Mouse (Mus musculus): ENCODE data around the gene Sspo.

Gene Sspo

DNA sequence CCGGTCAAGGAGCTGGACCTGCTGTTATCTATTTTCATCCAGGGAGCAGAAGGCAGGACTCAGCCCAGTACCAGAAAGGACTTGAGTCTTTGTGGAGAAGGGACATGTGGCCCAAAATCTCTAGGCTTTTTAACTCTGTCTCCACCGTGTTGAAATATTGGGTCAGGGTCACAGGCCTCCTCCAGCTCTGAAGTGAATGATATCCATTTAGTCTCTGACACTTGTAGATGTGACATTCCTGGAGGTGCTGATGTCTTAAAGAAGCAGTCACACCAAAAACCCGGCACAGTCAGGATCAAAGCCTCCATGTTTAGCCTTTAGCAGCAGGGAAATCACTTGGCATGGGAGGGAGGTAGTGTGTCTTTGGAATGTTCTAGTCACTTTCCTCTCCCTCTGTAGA, 92.7 kb downstream of the Sspo start:
- DNase-seq (ENCODE audit: low spot score in 2 of 2), result no peak

DNA sequence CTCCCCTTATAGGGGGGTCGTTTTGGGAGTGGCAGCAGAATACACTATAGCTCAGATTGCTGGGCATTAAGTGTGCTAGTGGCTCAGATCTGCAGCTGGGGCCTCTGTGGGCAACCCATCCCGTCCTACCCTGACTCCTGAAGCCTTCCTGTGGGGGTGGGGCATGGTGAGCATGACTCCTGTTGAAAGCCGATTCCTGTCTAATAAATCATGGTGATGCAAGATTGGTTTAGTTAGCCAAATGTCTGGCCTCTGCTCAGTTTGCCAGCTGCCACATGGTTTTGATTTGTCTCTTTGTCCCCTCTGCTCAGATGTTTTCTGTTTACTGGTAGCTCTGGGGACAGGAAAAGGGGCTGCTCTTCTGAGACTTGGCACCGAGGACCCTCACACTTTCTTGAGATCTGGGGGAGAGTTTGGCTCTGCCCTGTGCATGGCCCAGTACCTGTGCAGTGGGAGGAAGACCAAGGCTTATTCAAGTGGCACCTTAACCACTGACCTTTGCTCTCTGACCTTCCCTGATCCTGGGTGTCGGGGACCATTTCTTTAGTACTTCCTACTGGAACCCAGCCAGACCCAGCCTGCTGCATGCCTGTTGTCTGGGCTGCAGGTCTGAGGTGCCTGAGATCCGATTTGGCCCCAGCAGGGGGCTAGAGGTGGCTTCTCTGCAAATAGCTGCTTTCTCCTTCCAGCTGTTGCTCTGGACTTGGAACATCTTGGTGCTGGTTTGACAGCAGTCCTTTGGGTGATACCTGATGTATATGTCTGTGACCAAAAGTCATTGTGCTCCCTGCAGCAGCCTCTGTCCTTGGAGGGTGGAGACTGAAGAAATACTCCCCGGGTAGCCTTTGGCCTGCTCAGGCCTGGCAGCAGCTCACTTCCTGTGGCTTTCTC, 93.8 kb downstream of the Sspo start:
- DNase-seq (ENCODE audit: low spot score in 2 of 2), result no peak

DNA sequence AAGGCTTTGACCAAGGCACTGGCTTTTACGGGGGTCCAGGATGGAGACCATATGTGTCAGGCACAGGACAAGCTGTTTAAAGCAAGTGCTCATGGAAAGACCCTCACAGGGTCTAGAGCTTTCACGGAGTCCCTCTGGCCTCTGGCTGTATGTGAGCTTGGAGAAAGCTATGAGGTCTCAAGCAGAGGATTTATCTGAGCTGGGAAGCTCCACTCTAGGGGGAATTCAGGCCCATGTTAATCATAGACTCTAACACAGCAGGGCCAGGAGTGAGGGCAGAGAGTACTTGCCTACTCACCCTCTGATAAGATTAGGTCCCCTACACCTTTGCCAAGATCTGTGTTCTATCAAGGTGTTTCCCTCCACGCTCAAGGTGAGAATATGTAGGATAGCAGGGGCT, 94.6 kb downstream of the Sspo start:
- DNase-seq (ENCODE audit: low spot score in 2 of 2), result no peak

DNA sequence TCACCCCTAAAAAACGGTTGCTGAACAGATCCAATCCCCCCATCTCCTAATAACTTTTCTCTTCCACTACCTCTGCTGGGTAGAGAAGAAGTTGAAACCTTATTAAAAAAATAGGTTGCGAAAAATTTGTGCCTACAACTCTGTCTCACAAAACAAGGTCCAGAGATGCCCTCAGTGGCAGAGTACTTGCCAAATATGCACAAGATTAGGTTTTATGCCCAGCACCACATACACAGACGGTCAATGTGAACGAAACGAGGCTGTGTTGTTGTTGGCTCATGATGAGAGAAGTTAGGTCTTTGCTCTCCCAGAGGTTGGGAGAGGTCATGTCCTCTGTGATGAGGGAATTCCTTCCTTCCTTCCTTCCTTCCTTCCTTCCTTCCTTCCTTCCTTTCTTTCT, 97.2 kb downstream of the Sspo start:
- no peak for DNase-seq (ENCODE audit: low spot score in 2 of 2)

DNA sequence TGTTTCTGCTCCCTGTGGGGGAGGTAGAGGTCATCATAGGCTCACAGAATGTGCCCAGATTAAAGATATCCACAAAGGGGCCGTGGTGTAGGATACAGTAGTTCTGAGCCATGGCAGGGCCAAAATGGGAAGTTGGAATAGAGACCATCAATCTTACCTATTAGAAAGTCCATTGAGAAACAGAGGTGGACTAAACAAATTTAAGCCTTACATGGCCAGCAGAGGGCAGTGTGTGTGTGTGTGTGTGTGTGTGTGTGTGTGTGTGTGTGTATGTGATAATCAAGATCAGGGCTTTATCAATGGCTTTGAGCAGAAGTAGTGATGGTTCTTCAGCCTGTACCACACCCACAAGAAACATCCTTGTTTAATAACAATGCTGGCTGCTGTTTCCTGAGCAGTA, 98.2 kb downstream of the Sspo start:
- DNase-seq (ENCODE audit: low spot score in 2 of 2), result no peak

DNA sequence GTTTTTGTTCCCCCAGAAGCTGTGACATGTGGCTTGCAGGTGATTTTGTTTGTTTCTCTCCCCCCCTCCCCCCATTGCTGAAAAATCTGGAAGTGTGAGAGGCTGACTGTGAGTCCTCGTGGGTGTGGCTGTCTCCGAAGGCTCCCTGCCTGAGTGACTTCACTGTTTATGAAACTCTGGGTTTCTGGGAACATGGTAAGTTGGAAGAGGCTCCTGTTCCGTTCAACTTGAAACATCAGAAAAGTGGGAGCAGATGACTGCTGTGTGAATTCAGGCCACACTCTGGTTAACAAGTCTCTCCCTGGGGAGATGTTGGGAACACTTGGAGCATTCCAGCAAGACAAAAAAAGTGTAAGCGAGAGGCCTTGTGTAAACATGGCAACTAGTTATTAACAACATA, 98.8 kb downstream of the Sspo start:
- DNase-seq (ENCODE audit: low spot score in 2 of 2), result no peak

DNA sequence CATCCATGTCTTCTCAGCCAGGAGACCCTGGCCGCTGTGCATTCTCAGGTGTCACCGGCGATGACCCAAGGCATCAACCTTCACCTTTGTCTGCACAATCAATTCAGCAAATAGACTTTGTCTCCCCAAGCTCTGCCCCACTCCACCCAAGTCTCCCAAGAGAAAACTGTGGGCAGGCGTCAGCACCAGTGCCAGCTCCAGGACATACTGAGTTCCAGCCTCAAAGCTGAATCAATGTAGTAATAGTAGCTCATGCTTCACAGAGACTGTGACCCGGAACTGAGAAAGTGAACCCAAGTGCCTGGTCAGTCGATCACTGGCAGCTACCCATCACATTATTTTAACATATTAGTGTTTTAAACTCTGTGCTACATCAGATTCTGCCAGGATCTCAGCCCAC, 100.3 kb downstream of the Sspo start:
- no peak for DNase-seq (ENCODE audit: low spot score in 2 of 2)
